Mouse (Mus musculus): Measurements from ENCODE around the gene Zbtb22.
"Not testable (repeated sequence)": the region's sequence is repeated elsewhere in the genome, so short reads cannot be mapped to it uniquely, and the experiment has no call there.

Gene Zbtb22

GRCm38 (mm10) chr17:33904835-33905234 lies 10.9 kb upstream of the Zbtb22 start, which contains the start of gene Platr17:
Gene Platr17 (plus strand): TSS chr17:33905135.
- DNase-seq, result not testable (repeated sequence)

GRCm38 (mm10) chr17:33908331-33909076 lies 7.2 kb upstream of the Zbtb22 start:
- peak; percentile 72 for DNase-seq

- peak; percentile 99 for DNase-seq
Measured at GRCm38 (mm10) chr17:33909077-33909868, 6.4 kb upstream of the Zbtb22 start, which contains the start of gene Daxx. Gene Daxx (plus strand): TSS chr17:33909414.

- DNase-seq, result peak; percentile 66
Measured at GRCm38 (mm10) chr17:33909869-33910250, 5.8 kb upstream of the Zbtb22 start.

GRCm38 (mm10) chr17:33910346-33911051 lies 5.2 kb upstream of the Zbtb22 start:
- no peak for DNase-seq

GRCm38 (mm10) chr17:33911052-33911812 lies 4.5 kb upstream of the Zbtb22 start:
- DNase-seq, result peak; percentile 23

- DNase-seq, result peak; percentile 25
Measured at GRCm38 (mm10) chr17:33911813-33912414, 3.8 kb upstream of the Zbtb22 start.

- no peak for DNase-seq
Measured at GRCm38 (mm10) chr17:33913264-33913663, 2.4 kb upstream of the Zbtb22 start.

- DNase-seq, result no peak
Measured at GRCm38 (mm10) chr17:33913905-33914304, 1.8 kb upstream of the Zbtb22 start.

- DNase-seq, result no peak
Measured at GRCm38 (mm10) chr17:33914969-33915391, 724 bp upstream of the Zbtb22 start.

GRCm38 (mm10) chr17:33916294-33916693 lies 590 bp downstream of the Zbtb22 start:
- DNase-seq, result no peak

- DNase-seq, result peak; percentile 42
Measured at GRCm38 (mm10) chr17:33916847-33917655, 1.3 kb downstream of the Zbtb22 start.

- no peak for DNase-seq
Measured at GRCm38 (mm10) chr17:33917656-33918292, 2.1 kb downstream of the Zbtb22 start.

GRCm38 (mm10) chr17:33918293-33919203 lies 2.8 kb downstream of the Zbtb22 start:
- peak; percentile 49 for DNase-seq

- peak; percentile 87 for DNase-seq
Measured at GRCm38 (mm10) chr17:33919351-33920281, 3.9 kb downstream of the Zbtb22 start.

GRCm38 (mm10) chr17:33920282-33921097 lies 4.8 kb downstream of the Zbtb22 start:
- DNase-seq, result peak; percentile 93

- no peak for DNase-seq
Measured at GRCm38 (mm10) chr17:33921361-33921760, 5.7 kb downstream of the Zbtb22 start.
